Mouse (Mus musculus): Measurements from ENCODE around the gene Epha6.
"Not testable (repeated sequence)": the region's sequence is repeated elsewhere in the genome, so short reads cannot be mapped to it uniquely, and the experiment has no call there.

The Epha6 gene

DNA sequence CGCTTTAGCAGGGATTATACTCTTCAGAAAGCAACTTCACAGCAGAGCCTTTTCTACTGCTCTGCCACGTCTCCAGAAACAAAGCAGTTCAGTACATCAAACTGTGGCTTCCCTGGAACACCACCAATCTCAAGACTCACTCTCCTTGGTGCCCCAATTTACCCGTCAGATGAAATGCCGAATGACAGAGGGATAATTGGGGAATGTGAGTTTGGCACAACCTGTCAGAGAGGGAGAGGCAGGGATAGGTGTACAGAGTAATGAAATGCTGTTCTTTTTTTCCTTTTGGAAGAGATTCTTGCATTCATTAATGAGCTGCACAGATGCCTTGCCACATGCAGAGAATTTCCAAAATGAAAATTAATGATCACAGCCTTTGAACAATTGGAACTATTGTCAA lies 635.5 kb downstream of the Epha6 start:
- no peak for DNase-seq (ENCODE audit: low read depth, low spot score)

GRCm38 (mm10) chr16:59955731-59956130 lies 649.6 kb downstream of the Epha6 start:
- no peak for DNase-seq (ENCODE audit: low read depth, low spot score)

- DNase-seq (ENCODE audit: low read depth, low spot score), result no peak
Measured at GRCm38 (mm10) chr16:59923696-59924095, 681.6 kb downstream of the Epha6 start.

DNA sequence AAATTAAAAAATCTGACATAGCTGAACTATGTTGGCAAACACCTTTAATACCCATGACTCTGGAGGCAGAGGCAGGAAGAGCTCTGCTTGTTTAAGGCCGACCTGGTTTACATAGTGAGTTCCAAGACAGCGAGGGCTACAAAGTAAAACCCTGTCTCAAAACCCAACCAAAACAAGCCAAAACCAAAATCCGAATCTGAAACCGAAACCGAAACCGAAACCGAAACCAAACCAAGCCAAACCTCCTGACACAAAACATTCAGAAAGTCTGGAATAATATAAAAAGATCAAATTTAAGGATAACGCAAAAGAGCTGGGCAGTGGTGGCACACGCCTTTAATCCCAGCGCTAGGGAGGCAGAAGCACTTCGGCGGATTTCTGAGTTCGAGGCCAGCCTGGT lies 725.3 kb downstream of the Epha6 start:
- no peak for DNase-seq (ENCODE audit: low read depth, low spot score)

- DNase-seq (ENCODE audit: low read depth, low spot score), result no peak
Measured at GRCm38 (mm10) chr16:59871792-59872191, 733.5 kb downstream of the Epha6 start.

GRCm38 (mm10) chr16:59854160-59854717 lies 751.1 kb downstream of the Epha6 start:
- DNase-seq (ENCODE audit: low read depth, low spot score), result no peak

DNA sequence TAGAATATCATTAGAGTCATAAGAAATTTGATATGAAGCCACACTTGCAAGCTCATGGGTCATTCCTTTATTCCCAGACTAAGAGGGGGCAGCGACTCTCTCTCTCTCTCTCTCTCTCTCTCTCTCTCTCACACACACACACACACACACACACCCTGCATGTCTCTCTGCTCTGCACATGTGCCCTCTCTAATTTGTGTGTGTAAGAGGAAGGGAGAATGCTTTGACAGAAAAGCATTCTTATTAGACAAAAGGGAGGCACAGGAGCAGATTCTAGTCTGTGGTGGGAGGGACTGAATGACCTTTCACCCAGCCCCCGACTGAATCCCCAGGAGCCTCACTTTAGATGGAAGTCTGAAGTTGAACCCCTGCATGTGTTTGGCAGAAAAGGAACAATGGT lies 752.6 kb downstream of the Epha6 start:
- no peak for DNase-seq (ENCODE audit: low read depth, low spot score)

GRCm38 (mm10) chr16:59846574-59846973 lies 758.8 kb downstream of the Epha6 start:
- peak; percentile 55 for DNase-seq (ENCODE audit: low read depth, low spot score)

- no peak for DNase-seq (ENCODE audit: low read depth, low spot score)
Measured at GRCm38 (mm10) chr16:59836778-59837177, 768.6 kb downstream of the Epha6 start.

GRCm38 (mm10) chr16:59836304-59836703 lies 769.0 kb downstream of the Epha6 start:
- no peak for DNase-seq (ENCODE audit: low read depth, low spot score)

GRCm38 (mm10) chr16:59832468-59832867 lies 772.9 kb downstream of the Epha6 start:
- no peak for DNase-seq (ENCODE audit: low read depth, low spot score)

DNA sequence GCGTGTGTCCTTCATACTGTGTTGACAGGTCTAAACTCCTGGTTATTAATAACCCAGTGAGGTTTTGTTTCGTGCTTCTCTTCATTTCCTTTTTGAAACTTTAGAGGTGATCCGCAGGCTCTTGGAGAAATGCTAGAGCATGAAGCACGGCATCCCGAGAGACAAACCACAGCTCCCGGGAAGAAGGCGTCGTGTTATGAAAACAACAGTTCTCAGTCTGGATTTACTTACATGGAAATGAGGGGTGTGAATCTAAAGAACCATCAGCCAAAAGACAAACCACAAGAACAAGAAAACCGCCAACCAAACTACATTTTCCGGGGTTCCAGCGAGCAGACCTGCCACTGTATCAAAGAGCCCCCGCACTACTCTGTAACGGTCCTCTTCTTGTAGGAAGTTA lies 775.7 kb downstream of the Epha6 start:
- no peak for DNase-seq (ENCODE audit: low read depth, low spot score)

- not testable (repeated sequence) for DNase-seq (ENCODE audit: low read depth, low spot score)
Measured at GRCm38 (mm10) chr16:59799790-59800189, 805.5 kb downstream of the Epha6 start.

DNA sequence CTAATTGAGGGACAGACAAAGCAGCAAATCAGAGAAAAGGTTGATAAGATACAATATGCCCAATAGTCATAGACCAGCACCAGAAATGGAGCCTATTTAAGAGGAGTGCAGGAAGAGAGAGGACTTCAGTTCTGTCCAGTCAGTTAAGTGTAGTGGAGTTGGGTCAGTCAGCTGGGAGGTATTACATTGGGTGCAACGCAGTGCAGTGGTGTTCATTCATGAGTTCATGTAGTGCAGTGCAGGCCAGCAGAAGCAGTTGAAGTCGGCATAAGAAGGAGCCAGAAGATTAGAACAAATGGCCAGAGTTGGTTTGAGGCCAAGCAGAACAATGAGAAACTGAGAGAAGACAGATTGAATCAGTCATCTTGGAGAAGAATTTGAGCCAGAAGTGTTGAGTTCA lies 833.0 kb downstream of the Epha6 start:
- DNase-seq (ENCODE audit: low read depth, low spot score), result no peak

- DNase-seq (ENCODE audit: low read depth, low spot score), result no peak
Measured at GRCm38 (mm10) chr16:59770421-59770820, 834.9 kb downstream of the Epha6 start.

DNA sequence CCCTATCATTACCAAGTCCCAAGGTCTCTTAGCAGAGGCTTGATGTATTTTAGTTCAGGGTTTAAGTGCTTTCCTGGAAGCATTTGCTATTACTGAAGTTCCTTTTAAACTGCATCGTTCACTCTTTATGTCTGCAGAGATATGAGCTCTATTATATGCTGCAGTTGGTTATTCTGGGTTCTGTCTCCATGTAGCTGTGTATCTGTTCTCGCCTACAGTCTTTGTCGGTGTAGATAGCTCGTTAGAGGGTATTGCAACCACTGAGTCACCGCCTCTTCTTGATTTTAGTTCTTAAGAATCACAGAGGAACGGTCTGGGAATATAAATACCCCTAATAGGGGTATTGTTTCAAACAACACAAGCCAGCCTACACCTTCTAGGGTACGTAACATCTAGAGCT lies 835.4 kb downstream of the Epha6 start:
- no peak for DNase-seq (ENCODE audit: low read depth, low spot score)

DNA sequence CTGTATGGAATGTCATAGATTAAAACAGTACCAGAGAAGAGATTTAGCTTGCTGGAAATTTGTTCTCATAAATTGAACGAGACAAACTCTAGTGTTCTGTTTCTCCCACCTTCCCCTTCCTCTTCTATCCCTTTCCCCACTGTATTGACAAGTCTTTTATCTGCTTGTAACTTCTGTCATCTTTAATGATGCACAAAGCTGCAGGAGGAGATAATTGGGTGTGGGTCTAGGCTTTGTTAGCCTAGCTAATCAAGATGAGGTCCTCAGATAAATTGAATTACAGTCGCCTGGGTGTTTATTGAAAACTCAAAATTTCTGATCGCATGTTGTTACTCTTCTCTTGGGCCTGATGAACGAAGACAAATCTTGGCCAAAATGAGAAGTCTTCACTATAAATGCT lies 844.5 kb downstream of the Epha6 start:
- DNase-seq (ENCODE audit: low read depth, low spot score), result no peak

DNA sequence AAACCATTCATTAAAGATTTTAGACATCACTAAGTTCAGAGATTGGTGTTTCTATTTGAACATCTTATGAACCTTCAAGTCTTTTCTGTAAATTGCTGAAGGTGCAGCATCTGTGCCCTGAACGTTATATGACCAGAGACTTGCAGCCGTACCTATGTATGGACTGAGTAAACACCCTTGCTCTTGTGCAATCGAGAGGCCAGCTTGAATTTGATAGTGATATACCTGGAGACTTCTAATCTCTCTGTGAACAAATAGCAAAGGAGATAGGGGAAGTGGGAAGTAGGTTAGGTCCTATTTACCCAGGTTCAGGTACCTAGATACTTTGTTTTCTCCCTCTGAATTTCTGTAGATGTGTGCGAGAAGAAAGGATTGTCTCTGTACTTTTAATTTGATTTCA lies 854.4 kb downstream of the Epha6 start:
- DNase-seq (ENCODE audit: low read depth, low spot score), result no peak

DNA sequence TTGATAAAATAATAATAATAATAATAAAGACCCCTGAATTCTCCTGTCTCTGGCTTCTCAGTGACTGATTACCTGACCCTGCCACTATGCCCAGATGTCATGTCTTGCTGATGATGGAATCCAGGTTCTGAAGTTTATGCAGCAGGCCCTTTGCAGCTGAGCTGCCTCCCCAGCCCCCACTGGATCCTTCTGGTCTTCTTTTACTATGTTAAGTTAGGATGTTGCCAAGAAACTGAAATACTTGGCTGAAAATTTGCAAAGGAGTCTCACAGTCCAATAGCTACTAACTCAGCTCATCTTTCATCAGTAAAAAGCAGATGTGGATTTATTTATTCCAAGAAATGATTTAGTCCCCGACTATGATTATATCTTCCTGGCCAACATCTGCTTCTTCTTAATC lies 861.7 kb downstream of the Epha6 start:
- no peak for DNase-seq (ENCODE audit: low read depth, low spot score)

GRCm38 (mm10) chr16:59715524-59715923 lies 889.8 kb downstream of the Epha6 start:
- DNase-seq (ENCODE audit: low read depth, low spot score), result no peak

DNA sequence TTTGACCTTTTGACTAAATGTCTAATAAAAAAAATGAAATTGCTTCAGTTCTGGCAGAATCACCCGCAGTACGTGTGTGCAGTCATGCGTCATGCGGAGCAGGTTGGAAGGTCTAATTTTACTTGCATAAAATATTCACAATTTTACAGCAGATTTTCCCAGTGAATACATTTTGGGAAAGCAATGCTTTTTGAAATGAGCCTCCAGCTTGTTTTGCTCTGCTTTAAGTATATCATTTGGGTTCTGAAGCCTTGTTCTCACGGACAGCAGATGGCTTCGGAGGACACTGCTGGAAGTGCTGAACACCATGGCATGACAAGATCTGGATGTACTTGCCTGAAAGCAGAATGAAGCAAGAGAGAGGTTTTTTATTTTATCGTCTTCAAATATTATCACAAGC lies 912.1 kb downstream of the Epha6 start:
- no peak for DNase-seq (ENCODE audit: low read depth, low spot score)

GRCm38 (mm10) chr16:59689120-59689519 lies 916.2 kb downstream of the Epha6 start:
- DNase-seq (ENCODE audit: low read depth, low spot score), result no peak

- no peak for DNase-seq (ENCODE audit: low read depth, low spot score)
Measured at GRCm38 (mm10) chr16:59685135-59685534, 920.2 kb downstream of the Epha6 start.

DNA sequence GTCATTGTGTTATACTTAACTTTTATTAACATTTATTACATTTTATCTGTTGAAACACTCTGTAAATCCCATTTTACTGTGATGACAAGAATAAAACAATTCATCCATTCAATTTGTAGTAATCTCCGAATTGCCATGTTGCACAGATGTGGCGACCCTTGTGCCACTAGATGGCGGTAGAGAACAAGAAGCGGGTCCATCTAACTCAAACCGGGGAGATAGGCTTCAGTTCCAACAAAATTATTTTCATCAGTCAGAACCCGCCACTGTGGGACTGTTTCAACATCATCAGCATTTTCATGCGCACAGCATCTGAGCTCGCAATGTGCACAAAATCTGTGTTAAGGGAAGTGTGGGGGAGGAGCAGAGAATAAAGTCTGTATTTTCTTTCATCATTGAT lies 921.9 kb downstream of the Epha6 start:
- DNase-seq (ENCODE audit: low read depth, low spot score), result peak; percentile 68

Data from R1 (cell line).